Mouse (Mus musculus): ENCODE measurements at regions not wholly inside any gene's neighbourhood (a gene's known extent, or its start where the extent isn't known, plus 50 kb on each side); places are given as distances from the start of the nearest gene placed in this dataset.

- no peak overlapping the region for H3K4me3 ChIP-seq (replicated peaks; ENCODE audit: low read length)
- no peaks in the 10 kb centered on the region for H3K36me3 ChIP-seq (ENCODE audit: insufficient read depth, low read length)
- no peaks in the 10 kb centered on the region for H3K4me1 ChIP-seq (replicated peaks; ENCODE audit: low read depth, low read length)
- H3K27me3 ChIP-seq (ENCODE audit: insufficient read depth, low read length), result no peaks in the 10 kb centered on the region
- no peak for TF ChIP-seq CTCF (conservative IDR thresholded peaks at IDR 0.05; ENCODE audit: low read length)
- no peak for TF ChIP-seq NANOG (IDR thresholded peaks at IDR 0.05; ENCODE audit: borderline replicate concordance, low read length)
- no peak for TF ChIP-seq POU5F1 (IDR thresholded peaks at IDR 0.05; ENCODE audit: borderline replicate concordance, low read length)
- no peaks in the 10 kb centered on the region for H3K9me3 ChIP-seq (ENCODE audit: low read length)
Observed at GRCm38 (mm10) chr7:111362646-111363045, 279.8 kb upstream of the Eif4g2 start.

- no peaks in the 10 kb centered on the region for H3K36me3 ChIP-seq (ENCODE audit: insufficient read depth, low read length)
- no peaks in the 10 kb centered on the region for H3K27me3 ChIP-seq (ENCODE audit: insufficient read depth, low read length)
- no peak overlapping the region for H3K4me3 ChIP-seq (replicated peaks; ENCODE audit: low read length)
- no peaks in the 10 kb centered on the region for H3K4me1 ChIP-seq (replicated peaks; ENCODE audit: low read depth, low read length)
- TF ChIP-seq NANOG (IDR thresholded peaks at IDR 0.05; ENCODE audit: borderline replicate concordance, low read length) (no peak), POU5F1 (IDR thresholded peaks at IDR 0.05; ENCODE audit: borderline replicate concordance, low read length) (no peak), CTCF (conservative IDR thresholded peaks at IDR 0.05; ENCODE audit: low read length) (no peak)
- no peaks in the 10 kb centered on the region for H3K9me3 ChIP-seq (ENCODE audit: low read length)
Observed at GRCm38 (mm10) chr7:111355088-111355656, 272.3 kb upstream of the Eif4g2 start.

- Histone ChIP-seq H3K9me3 (ENCODE audit: low read length) (no peaks in the 10 kb centered on the region), H3K36me3 (ENCODE audit: insufficient read depth, low read length) (no peaks in the 10 kb centered on the region), H3K27me3 (ENCODE audit: insufficient read depth, low read length) (no peaks in the 10 kb centered on the region), H3K4me3 (replicated peaks; ENCODE audit: low read length) (no peak overlapping the region), H3K4me1 (replicated peaks; ENCODE audit: low read depth, low read length) (no peaks in the 10 kb centered on the region)
- TF ChIP-seq CTCF (conservative IDR thresholded peaks at IDR 0.05; ENCODE audit: low read length) (no peak), NANOG (IDR thresholded peaks at IDR 0.05; ENCODE audit: borderline replicate concordance, low read length) (no peak), POU5F1 (IDR thresholded peaks at IDR 0.05; ENCODE audit: borderline replicate concordance, low read length) (no peak)
Observed at GRCm38 (mm10) chr7:111354066-111354465, 271.2 kb upstream of the Eif4g2 start.

DNA sequence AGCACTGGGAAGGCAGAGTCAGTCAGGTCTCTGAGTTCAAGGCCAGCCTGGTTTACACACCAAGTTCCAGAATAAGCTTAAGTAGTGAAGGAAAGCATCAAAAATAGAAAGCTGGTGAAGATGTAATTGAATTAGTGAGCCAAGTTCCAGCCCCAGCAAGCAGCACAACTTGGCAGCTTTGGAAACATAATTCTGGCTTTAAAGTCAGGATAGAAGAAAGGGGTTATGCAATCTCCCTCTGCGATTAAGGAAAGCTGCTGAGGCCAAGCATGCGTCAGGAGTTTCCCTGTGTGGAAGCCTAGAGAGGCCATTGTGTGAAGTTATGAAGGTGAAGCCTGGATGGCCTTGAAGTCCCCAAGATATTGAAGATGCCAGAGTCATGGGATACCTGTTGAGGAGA is 269.3 kb upstream of the Eif4g2 start:
- no peaks in the 10 kb centered on the region for H3K27me3 ChIP-seq (ENCODE audit: insufficient read depth, low read length)

DNA sequence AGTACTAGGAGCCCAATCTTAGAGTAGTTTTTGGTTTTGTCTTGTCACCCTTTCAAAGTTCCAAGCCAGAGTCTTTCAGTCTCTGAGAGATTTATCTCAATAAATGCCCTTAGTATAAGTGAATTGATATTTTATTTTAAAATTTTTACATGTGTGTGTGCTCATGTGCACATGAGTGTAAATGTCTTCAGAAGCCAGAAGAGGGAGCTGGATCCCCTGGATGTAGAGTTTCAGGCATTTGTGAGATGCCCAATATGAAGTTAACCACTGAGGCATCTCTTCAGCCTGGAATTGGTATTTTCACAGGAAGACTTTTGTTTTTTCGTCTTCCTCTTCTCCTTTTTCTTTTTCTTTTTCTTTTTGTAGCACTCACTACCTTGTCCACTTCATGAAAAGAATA is 262.3 kb upstream of the Eif4g2 start:
- Histone ChIP-seq H3K4me1 (replicated peaks; ENCODE audit: low read depth, low read length) (no peaks in the 10 kb centered on the region), H3K9me3 (ENCODE audit: low read length) (peaks cover 5% of the 10 kb centered on the region), H3K27me3 (ENCODE audit: insufficient read depth, low read length) (no peaks in the 10 kb centered on the region), H3K4me3 (replicated peaks; ENCODE audit: low read length) (no peak overlapping the region), H3K36me3 (ENCODE audit: insufficient read depth, low read length) (no peaks in the 10 kb centered on the region)
- 0 out of 2 replicates have a peak, but pooled peaks have one; percentile 4 for TF ChIP-seq CTCF (conservative IDR thresholded peaks at IDR 0.05; ENCODE audit: low read length)
- no peak for TF ChIP-seq POU5F1 (IDR thresholded peaks at IDR 0.05; ENCODE audit: borderline replicate concordance, low read length)

More for the DNA sequence above, 269.3 kb upstream of the Eif4g2 start:
- H3K36me3 ChIP-seq (ENCODE audit: insufficient read depth, low read length), result no peaks in the 10 kb centered on the region
- H3K9me3 ChIP-seq (ENCODE audit: low read length), result no peaks in the 10 kb centered on the region
- H3K4me3 ChIP-seq (replicated peaks; ENCODE audit: low read length), result no peak overlapping the region
- H3K4me1 ChIP-seq (replicated peaks; ENCODE audit: low read depth, low read length), result no peaks in the 10 kb centered on the region
- TF ChIP-seq CTCF (conservative IDR thresholded peaks at IDR 0.05; ENCODE audit: low read length) (no peak), POU5F1 (IDR thresholded peaks at IDR 0.05; ENCODE audit: borderline replicate concordance, low read length) (no peak), NANOG (IDR thresholded peaks at IDR 0.05; ENCODE audit: borderline replicate concordance, low read length) (no peak)

GRCm38 (mm10) chr7:111337053-111337452 is 254.2 kb upstream of the Eif4g2 start:
- Histone ChIP-seq H3K36me3 (ENCODE audit: insufficient read depth, low read length) (no peaks in the 10 kb centered on the region), H3K27me3 (ENCODE audit: insufficient read depth, low read length) (no peaks in the 10 kb centered on the region), H3K4me1 (replicated peaks; ENCODE audit: low read depth, low read length) (no peaks in the 10 kb centered on the region), H3K4me3 (replicated peaks; ENCODE audit: low read length) (no peak overlapping the region), H3K9me3 (ENCODE audit: low read length) (peaks cover 13% of the 10 kb centered on the region)
- TF ChIP-seq POU5F1 (IDR thresholded peaks at IDR 0.05; ENCODE audit: borderline replicate concordance, low read length) (no peak), CTCF (conservative IDR thresholded peaks at IDR 0.05; ENCODE audit: low read length) (no peak), NANOG (IDR thresholded peaks at IDR 0.05; ENCODE audit: borderline replicate concordance, low read length) (no peak)

- no peaks in the 10 kb centered on the region for H3K36me3 ChIP-seq (ENCODE audit: insufficient read depth, low read length)
- no peak overlapping the region for H3K4me3 ChIP-seq (replicated peaks; ENCODE audit: low read length)
- no peaks in the 10 kb centered on the region for H3K27me3 ChIP-seq (ENCODE audit: insufficient read depth, low read length)
- H3K9me3 ChIP-seq (ENCODE audit: low read length), result no peaks in the 10 kb centered on the region
- TF ChIP-seq CTCF (conservative IDR thresholded peaks at IDR 0.05; ENCODE audit: low read length) (no peak), NANOG (IDR thresholded peaks at IDR 0.05; ENCODE audit: borderline replicate concordance, low read length) (no peak), POU5F1 (IDR thresholded peaks at IDR 0.05; ENCODE audit: borderline replicate concordance, low read length) (no peak)
- no peaks in the 10 kb centered on the region for H3K4me1 ChIP-seq (replicated peaks; ENCODE audit: low read depth, low read length)
Observed at GRCm38 (mm10) chr7:111322901-111323300, 240.1 kb upstream of the Eif4g2 start.

DNA sequence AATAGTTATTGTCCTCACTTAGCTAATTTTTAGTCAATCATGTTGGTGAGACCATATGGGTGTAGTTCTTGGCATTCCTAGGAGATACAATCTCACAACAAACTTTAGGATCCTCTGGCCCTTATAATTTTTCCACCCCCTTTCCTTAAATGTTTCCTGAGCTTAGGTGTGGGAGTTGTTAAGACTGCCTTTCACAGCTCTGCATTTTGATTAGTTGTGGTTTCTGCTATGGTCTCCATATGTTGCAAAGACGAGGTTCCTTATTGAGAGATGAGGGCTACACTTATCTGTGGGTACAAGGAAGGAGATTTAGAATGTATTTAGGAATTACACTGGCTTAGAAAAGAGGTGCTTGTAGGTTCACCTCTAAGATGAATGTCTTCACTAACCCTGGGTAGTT is 237.1 kb upstream of the Eif4g2 start:
- H3K27me3 ChIP-seq (ENCODE audit: insufficient read depth, low read length), result no peaks in the 10 kb centered on the region
- TF ChIP-seq NANOG (IDR thresholded peaks at IDR 0.05; ENCODE audit: borderline replicate concordance, low read length) (no peak), POU5F1 (IDR thresholded peaks at IDR 0.05; ENCODE audit: borderline replicate concordance, low read length) (no peak), CTCF (conservative IDR thresholded peaks at IDR 0.05; ENCODE audit: low read length) (no peak)
- H3K4me1 ChIP-seq (replicated peaks; ENCODE audit: low read depth, low read length), result no peaks in the 10 kb centered on the region
- H3K4me3 ChIP-seq (replicated peaks; ENCODE audit: low read length), result no peak overlapping the region
- no peaks in the 10 kb centered on the region for H3K9me3 ChIP-seq (ENCODE audit: low read length)
- H3K36me3 ChIP-seq (ENCODE audit: insufficient read depth, low read length), result no peaks in the 10 kb centered on the region

DNA sequence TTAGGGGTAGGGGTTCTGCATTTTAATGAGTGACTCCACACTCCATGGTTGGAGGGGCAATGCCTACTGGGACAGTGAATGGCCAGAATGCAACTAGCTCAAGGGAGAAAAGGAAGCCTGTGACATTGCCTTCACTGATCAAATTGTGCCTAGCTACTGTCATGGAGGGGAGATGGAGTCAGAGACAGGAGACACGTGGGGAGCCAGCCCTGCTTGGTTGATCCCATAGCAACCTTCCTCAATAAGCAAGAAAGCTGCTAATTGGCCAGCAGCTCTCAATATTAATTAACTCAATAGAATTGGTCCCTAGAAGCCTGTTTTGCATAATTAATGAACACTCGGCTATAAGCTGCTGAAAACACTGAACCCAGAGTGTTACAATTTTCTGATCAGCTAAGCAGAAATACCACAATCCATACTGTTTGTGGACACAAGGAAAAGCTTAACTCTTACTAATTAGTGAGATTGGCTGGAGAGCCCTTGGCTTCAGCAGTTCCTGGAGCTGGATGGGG is 233.7 kb upstream of the Eif4g2 start:
- Histone ChIP-seq H3K4me1 (replicated peaks; ENCODE audit: low read depth, low read length) (no peaks in the 10 kb centered on the region), H3K9me3 (ENCODE audit: low read length) (peaks cover 6% of the 10 kb centered on the region), H3K27me3 (ENCODE audit: insufficient read depth, low read length) (no peaks in the 10 kb centered on the region), H3K36me3 (ENCODE audit: insufficient read depth, low read length) (no peaks in the 10 kb centered on the region), H3K4me3 (replicated peaks; ENCODE audit: low read length) (no peak overlapping the region)
- TF ChIP-seq NANOG (IDR thresholded peaks at IDR 0.05; ENCODE audit: borderline replicate concordance, low read length) (no peak), POU5F1 (IDR thresholded peaks at IDR 0.05; ENCODE audit: borderline replicate concordance, low read length) (no peak), CTCF (conservative IDR thresholded peaks at IDR 0.05; ENCODE audit: low read length) (no peak)

Data from E14TG2a.4 (cell line).